Mouse (Mus musculus) R1 (cell line): ENCODE measurements around the gene Ptpn14.

Experiments used
- DNase-seq: peaks from one replicate; pipeline ENCODE4 v3.0.0-alpha.2; 2018; ENCODE audit warnings: low read depth, low spot score

The Ptpn14 gene

DNA sequence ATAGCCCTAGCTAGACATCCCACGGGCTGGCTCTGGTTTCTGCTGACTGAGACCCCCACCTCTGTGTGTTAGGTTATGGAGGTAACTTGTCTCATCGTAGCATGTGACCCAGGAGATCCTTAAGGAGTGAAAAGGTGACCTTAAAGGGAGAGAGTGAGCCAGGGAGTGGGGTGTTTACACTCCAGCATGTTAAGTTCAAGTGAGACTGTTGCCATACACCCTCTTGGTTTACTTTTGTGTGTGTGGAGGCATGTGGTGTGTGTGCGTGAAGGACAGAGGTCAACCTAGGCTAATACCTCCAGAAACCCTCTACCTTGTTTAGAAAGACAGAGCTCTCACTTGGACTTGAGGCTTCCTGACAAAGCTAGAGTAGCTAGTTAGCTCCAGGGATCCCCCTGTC is 42.4 kb downstream of the Ptpn14 start:
- no peak for DNase-seq

DNA sequence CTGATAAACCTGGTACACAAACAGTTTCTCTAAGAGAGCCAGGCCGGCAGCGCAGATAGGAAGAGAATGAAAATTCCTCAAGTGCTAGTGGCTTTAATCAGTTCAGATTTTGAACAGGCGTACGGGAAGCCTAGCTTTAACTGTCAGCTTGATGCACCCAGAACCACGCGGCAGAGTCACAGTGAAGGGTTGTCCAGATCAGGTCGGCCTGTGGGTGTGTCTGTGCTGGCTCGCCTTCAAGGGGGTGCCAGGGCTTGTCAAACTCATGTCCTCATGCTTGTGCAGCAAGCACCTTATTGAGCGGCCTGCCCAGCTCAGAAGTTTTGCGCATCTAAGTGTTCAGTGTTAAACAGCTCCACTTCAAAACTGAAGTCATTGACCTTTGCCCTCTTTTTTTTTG is 44.6 kb downstream of the Ptpn14 start:
- DNase-seq: no peak

DNA sequence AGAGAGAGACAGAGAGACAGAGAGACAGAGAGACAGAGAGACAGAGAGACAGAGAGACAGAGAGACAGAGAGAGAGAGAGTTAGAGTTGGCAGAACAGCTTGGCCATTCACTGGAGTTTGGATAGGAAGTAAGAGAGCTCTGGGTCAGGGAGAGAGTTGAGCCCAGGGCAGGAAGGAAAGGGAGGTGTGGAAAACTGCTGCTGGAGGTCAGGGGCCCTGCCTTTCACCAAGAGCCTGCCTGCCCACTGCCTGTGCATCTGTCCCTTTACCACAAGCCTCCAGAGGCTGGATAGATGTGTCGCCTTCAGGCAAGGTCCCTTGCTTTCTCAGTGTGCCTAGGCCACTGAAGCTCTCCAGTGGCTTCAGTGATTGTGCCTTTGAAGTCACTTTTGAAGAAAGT is 46.7 kb downstream of the Ptpn14 start:
- no peak for DNase-seq

DNA sequence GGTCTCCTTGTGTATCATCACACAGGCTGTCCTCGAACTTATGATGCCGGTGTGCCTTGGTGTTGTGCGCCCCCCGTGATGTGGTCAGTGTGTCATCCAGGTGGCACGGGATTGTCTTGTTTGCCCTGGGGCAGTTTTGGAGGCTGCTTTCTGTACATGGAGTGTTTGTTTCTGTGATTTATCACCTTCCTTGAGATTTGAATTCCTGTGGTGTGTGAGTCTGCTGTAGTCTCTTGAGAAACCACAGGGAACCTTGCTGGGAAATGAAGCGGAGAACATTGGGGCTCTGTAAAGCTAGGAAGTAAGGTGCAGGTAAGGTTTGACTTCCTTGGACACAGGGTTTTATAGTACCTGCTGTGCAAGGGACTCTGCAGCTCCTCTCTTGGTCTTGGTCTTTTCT is 49.1 kb downstream of the Ptpn14 start:
- no peak for DNase-seq

DNA sequence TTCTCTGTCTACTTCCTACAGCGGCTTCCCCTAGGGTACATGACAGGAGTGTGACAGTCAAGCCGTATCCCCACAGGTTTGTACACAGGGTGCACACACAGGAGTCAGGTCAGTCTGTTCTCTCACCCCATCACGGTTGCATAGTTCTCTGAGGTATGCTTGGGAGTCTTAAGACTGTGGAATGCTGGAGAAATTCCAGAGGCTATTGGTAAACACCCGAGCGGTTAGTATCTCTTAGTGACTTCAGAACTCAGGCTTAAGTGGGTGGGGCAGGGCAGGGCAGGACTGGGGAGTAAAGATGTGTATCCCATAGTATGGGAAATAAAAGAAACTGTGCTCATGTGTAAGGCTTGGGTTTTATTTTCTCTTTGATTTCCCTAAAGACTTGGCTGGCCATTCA is 50.3 kb downstream of the Ptpn14 start:
- peak; percentile 94 for DNase-seq

DNA sequence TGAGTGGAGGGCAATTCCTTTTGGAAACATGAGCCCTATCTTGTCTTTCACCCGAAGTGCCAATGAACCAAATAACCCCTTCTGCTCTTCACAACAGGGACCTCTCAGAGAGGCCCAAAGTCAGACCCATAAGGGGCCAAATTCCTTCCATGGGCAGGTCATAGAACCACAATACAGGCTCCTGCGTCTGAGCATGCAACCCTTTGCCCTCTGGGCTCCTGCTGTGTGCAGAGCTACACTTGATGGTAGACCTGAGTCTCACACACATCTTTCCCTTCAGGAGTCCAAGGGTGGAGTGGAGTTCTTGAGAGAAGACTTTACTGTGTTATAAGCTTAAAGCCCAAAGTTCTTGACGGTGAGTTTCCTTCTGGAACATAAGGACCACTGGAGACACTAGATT is 51.2 kb downstream of the Ptpn14 start:
- DNase-seq: peak; percentile 78

DNA sequence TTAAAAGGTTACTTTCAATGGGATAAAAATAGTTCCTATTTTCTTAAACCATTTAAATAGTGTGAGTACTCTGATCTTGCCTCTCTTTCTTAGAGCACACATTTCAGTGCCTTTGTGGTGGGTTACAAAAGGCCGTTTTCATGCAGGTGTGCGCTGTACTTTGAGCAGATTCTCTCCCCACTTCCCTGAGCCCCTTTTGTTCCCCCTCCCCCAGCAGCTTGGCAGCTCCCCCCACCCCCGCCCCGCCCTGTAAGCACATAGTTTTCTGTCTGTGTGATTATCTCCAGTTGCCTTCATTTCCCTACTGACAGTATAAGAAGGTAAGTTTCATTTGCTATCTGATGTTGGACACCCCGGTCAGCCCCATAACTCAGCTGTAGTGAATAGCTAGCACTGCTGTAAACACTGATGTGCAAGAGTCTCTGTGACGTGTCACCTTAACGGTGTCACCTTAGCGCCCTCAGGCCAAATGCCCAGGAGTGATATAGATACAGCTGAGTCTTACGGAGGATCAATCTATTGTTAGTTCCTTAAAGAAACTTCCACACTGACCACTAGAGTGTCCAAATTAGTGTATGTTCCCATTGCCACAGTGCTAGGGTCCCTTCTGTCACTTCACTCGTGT is 53.8 kb downstream of the Ptpn14 start:
- DNase-seq: no peak

DNA sequence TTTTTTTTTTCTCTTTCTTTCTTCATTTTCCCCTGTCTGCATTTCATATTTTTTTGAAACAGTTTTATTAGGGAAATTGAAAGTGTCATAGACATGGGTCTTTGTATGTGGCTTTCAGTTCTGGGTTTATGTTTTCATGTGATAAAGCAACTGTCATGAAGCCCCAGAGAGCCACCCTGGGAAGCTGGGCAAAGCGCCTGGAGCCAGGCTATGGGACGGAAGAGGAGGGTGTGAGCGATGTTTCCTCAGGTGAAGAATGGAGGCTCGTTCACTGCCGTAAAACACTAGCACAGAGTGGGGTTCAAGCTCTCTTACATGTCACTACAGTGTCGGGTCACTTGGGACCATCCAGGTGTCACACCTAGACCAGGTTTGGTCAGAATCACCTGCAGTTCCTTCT is 54.6 kb downstream of the Ptpn14 start:
- DNase-seq: no peak

DNA sequence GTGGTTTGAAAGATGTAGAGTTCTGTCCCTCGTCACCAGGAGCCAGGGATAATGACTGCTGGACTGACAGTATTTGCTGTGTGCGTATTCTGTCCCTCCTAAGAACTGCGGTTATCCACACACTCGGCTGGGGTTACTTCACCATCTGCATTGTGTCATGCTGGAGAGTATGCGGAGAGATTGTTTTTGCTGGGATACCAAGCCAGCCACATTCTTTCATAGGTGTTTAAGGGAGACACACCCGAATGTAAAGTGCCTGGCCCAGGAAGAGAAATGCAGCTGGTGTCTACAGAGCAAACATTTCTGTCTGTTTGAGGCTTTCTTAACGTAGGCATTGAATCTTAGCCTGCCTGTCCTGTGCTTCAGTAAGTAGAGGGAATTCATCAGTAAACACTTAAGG is 56.4 kb downstream of the Ptpn14 start:
- DNase-seq: peak; percentile 80

DNA sequence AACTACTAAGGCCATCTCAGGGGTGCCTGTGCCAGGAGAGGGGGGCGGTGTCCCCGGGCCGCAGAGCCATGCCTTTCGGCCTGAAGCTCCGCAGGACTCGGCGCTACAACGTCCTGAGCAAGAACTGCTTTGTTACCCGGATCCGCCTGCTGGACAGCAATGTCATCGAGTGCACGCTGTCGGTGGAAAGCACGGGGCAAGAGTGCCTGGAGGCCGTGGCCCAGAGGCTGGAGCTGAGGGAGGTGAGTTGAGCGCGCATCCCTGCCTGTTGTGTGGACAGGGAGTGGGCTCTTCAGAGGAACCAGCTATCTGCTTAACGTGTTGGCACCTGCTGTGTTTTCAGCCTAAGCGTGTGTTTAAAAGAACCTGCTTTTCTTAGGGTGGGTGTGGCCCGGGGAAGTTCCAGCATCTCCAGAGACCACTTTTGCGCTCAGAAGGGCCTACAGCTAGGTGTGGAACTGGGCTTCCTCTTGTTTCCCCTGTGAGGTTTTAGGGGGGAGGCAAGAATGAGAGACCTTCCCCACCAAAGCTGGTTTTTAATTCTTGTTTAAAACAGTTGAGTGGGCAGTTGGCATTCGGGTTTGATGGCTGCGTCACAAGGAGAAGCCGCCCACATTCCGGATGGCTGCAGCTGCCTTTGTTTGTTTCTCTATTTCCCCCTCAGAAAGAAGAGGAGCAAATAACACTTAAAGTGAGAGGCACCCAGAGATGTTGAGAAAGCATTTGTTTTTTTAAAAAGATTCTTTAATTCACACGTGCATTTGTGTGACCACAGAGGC is 58.8 kb downstream of the Ptpn14 start:
- DNase-seq: peak; percentile 38

DNA sequence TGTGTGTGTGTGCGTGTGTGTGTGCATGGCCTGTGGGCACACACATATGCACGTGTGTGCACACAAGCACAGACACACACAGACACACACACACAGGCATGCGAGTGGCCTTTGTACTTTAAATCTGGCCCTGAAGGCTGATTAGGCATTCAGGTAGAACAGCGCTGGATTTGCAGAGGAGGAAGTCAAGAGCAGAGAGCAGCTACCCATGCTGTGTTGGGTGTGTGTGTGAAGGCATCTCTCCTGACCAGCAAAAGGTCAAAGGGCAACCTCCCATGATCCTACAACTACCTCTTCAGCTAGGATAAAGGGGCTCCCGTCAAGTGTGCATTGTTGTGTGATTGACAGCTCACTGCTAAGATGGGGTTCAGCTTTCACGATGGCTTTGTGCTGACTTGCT is 61.5 kb downstream of the Ptpn14 start:
- DNase-seq: peak; percentile 56

DNA sequence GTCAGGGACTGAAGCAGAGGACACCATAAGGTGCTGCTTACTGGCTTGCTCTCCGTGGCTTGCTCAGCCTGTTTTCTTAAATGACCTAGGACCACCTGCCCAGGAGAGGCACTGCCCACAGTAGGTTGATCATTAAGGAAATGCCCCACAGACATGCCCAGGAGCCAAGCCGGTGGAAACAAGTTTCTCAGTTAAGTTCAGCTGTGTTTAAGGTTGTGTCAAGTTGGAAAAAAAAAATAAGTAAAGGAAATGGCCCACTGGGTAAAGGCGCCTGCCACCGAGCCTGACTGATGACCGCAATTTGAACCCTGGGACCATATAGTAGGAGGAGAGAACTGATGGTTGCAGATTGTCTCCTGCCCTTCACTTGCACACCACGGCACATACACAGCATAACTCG is 62.6 kb downstream of the Ptpn14 start:
- no peak for DNase-seq

DNA sequence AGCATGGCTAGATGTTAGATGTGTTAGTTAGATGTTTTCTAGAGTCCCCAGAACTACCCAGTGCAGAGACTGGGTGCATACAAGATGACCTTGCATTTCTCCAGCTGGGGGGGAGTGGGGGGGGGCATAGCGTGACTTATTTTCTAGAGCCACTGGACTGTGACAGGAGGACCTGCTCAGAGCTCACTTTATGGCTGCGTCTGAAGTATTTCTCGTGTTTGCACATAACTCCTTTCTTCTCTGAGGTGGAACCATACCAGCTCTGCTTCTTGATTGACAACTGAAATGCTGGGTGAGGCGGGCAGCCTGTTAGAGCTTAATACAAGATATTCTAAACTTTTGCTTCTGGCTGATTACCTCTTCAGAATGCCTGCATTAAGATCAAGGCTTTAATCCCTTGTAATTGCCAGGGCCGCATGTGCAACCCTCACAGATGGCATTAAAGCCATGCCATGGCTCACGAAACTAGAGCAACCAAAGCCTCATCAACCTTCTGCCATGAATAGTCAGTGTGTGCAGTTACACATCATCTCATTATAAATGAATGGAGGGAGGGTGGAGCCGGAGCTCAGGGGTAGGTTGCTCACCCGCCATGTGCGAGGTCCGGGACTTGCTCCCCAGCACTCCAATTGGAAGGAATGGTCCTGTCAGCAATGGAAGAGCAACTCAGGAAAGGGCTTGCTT is 63.6 kb downstream of the Ptpn14 start:
- no peak for DNase-seq

DNA sequence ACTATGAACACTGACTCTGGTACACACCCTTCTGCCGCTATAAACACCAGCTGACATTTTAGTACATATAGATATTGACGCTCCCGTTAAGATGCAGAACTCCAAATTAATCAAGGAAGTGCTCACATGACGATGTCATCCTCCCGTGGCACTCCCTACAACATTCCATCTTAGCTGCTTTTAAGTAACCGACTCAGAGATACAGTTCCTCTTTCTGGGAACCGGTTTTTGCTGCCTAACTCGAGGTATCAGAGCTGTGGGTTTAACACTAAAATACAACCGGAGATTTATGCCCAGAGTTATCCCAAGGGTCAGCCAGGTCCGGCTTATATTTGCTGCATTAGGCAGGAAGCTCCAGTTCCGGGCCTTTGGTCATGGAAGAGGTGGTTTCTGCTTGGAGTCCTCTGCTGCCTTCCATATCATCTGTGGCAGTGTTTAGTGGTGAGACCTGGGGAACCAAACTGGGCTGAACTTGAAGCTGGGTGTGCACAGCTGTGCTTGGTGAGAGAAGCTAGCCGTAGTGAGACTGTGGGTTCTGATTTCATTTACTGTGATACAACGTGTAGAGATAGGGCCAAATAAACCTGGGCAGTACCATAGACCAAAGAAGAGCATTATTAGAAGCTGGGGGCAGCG is 64.6 kb downstream of the Ptpn14 start:
- DNase-seq: no peak

DNA sequence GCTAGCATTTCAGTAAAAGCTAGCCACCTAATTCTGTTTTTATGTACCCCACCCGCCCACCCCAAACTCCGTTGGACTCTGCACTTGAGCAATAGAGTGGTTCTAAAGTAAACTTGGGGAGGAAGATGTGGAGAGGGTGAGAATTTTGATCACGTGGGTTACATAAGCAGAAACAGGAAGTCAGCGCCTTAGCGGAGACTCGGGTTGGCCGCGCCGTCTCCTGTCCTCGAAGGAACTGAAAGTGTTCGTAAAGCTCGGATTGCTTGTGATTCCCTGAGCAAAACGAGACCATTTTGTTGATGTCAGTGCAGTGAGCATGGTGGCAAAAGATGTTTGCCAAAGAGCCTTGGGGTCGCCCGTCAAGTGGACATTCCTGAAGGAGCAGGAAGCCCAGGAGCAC is 70.9 kb downstream of the Ptpn14 start:
- DNase-seq: no peak

DNA sequence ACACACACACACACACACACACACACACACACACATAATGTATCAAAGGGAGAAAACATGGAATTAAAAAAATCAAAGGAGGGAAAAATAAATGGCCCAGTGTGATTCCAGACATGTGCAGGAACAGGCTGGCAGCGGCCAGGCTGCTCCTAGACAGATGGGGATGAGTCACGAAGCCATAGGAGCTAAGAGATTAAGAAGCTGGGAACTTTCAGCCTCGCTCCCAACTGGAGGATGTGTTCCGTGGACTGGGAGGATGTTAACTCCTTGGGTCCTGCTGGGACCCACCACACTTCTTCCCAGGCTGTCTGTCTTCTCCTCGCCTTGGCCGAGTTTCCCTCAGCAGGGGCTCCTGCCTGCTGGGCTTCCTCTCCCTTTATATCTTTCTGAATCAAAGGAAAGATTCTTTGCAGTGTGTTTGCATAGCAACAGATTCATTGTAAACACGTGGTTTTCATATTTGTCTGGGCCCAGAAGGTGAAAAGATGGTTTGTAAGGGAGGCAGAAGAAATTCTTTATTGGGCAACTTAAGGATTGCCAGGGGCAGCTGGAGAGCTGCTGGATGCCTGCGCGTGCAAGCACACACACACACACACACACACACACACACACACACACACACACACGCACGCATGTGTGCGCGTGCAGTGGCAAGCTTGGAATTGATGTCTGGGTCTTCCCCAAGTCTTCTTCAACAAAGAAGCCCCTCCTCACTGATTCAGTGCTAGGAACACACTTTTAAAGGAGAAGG is 72.3 kb downstream of the Ptpn14 start:
- DNase-seq: no peak

DNA sequence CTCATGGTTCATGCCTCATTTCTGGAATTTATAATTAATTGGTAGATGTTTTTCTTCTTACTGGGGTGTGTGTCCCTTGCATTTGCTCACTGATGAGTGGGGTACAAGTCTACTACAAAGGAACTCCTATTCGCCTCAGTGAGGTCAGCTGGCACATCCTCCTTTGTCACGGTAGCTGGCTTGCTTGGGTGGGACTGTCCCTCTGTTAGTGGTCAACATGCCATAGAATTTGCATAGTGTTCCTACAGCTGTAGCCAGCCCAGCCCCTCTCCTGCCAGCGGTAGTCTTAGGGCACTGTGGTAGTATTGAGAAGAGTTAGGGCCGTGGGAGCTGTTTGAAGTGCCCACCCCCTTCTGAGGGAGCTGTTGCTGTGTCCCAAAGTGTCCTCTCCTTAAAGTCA is 73.2 kb downstream of the Ptpn14 start:
- no peak for DNase-seq

DNA sequence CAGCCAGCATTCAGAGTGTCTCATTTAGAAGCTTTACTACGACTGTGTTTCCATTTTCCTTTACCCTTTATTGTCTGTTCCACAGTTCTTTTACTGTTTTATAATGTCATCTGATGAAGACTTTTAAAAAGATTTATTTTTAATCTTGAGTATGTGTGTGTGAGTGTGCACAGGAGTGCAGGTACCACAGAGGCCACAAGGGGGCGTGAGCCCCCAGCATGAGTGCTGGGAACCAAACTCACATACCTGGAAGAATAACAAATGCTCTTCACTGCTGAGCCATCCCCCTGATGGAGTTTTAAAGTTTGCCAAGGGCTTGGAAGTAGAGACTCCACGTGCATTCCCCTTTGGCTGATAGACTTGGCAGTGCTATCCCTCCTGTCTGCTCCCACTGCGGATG is 74.5 kb downstream of the Ptpn14 start:
- no peak for DNase-seq

DNA sequence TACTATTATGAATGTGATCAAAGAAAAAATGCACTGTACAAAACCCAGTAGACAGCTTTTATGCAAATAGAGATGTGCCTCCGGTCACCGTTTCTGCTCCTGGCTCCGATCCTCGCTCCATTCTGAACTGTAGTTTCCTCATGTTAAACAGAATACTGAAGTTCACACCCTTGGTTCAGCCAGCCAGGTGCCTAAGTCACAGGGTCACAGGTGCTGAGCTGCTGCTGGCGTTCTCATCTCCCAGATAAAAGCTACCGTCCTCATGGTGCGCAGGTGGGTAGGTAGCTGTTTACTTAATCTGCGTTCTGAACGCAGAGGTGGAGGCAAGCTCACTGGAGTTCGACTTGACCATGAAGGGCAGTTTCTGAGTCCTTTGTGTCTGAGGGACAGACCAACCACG is 75.7 kb downstream of the Ptpn14 start:
- no peak for DNase-seq

DNA sequence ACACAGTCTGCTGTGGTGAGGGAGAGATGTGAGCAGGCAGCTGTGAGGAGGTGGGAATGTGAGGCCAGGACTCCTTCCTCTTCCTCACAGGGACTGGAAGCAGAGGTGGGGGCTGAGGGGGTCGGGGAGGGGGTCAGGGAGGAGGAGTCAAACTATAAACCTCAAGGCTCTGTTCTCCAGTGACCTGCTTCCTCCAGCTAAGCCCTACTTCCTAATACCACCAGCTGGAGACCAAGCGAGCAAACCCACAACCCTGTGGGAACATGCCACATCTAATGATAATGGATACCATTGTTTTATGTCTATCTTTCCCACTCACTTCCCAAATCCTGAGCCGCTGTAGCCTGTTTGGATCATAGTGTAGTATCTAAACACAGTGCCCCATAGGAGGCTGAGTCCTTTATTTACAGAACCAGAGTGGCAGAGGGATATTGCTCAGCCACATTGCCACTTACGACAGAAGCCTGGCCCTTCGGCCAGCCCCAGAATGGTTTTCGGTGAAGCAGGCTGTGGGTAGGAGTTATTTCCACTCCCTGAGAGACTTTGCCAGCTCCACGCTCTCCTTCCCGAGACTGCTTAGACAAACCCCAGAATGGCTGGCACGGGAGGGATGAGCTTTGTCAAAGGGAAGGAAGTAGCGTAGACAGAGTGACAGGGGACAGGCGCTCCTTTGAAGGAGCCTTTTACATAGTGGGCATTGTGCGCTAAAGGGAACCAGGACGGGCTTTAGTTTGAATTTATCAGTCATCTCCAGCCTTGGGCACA is 78.6 kb downstream of the Ptpn14 start:
- DNase-seq: no peak

DNA sequence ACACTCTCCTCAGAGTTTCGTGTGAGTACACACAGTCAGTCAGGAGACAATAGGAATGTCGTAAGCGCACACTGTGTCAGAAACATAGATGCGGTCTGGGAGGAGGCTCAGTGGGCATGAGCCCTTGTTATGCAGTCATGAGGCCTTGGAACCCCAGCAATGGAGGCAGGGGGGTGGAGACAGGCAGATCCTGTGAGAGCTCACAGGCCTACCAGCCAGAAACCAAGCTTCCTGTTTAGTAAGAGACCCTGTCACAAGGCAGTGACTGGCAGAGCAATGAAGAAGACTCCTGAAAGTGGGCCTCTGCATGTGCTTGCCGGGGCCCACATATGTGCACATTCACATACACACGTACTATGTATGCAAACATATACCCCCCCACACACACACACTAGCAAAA is 79.9 kb downstream of the Ptpn14 start:
- no peak for DNase-seq
